Mouse (Mus musculus): ENCODE results near the gene Chrm3. TPM values are rescaled to one million over a fixed set of nuclear protein-coding genes. Genes with fewer than 3 reads are reported as not detected.

The Chrm3 gene
- polyA plus RNA-seq, 1 experiment from 2014 or later, result 0.08 TPM

DNA sequence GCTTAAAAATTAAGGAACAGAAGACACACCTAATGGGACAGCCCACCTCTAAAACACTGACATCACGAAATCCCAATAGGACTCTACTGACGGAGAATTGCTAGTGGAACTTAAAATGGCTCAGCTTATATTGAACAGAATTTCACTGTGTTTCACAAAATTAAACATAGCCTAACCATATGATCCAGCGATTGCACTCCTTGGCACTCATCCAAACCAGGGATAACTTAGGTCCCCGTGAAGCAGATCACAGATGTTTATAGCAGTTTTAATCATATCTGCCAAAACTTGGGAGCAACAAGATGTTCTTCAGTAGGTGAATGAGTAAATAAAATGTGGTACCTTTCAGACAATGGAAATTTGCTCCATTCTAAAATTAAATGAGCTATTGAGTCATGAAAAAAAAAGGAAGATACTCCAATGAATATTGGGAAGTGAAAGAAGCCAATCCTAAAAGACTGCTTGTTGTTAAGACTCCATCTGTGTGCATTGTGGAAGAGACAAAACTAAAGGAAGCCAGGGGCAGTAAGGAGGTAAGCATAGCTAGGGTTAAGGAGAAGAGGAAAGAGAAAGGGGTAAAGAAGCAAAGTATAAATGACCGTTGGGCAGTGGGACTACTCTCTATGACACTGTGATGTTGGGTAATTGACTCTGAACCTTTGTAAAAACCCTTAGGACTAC is 109.0 kb downstream of the Chrm3 start:
- Histone ChIP-seq H3K27me3 (ENCODE audit: control insufficient read depth, insufficient read depth, low read length) (no peaks in the 10 kb centered on the region), H3K27ac (ENCODE audit: low read depth, low read length) (no peak overlapping the region), H3K9me3 (ENCODE audit: control insufficient read depth, low read length) (no peaks in the 10 kb centered on the region), H3K4me1 (replicated peaks; ENCODE audit: control insufficient read depth, insufficient read depth, low read length) (no peaks in the 10 kb centered on the region), H3K36me3 (ENCODE audit: control insufficient read depth, insufficient read depth, low read length) (no peaks in the 10 kb centered on the region), H3K9ac (ENCODE audit: low read depth, low read length) (no peak overlapping the region), H3K4me3 (ENCODE audit: low read depth, low read length) (no peak overlapping the region), H3K4me2 (replicated peaks; ENCODE audit: low read depth, low read length) (no peak overlapping the region)
- no peak for ATAC-seq (ENCODE audit: low FRiP score)
- 88% methylated on average over 5 of the region's 5 CpGs for WGBS
- DNase-seq (ENCODE audit: low spot score), result no peak

DNA sequence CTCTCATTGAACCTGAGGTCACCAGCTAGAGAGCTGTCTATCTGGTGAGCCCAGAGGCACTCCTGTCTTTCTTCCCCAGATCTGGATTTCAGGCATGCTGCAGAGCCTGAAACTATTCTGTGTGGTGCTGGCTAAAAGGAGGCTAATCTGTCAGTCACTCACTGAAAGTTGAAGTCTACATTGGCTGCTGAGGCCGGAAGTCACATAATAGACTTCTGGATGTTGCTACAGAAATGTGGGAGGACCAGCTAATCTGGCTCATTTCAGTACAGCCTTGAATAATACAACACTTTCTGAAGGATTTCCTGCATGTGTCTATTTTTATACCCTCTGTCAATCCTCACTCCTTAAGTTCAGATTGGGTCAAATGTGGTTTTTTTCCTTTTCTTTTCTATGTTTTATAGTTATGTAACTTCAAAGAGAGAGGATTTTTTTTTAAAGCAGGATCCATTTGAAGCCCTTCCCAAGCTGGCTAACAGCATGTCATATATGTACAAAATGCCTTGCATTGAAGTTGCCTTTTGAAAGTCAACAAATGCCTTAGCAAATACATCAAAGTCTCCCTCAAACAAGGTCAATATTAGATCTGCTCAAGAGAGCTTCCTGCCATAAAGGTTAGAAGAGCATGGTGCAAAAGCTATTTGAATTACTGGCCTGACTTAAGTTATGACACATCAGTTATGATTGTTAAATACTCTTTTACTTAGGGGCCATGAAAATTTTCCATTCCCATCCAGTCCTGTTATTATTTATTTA is 116.2 kb downstream of the Chrm3 start:
- H3K27ac ChIP-seq (ENCODE audit: low read depth, low read length), result no peak overlapping the region
- H3K4me2 ChIP-seq (replicated peaks; ENCODE audit: low read depth, low read length), result no peak overlapping the region
- no peak overlapping the region for H3K9ac ChIP-seq (ENCODE audit: low read depth, low read length)
- H3K27me3 ChIP-seq (ENCODE audit: control insufficient read depth, insufficient read depth, low read length), result no peaks in the 10 kb centered on the region
- 79% methylated on average over 1 of the region's 1 CpGs for WGBS
- DNase-seq (ENCODE audit: low spot score) (no peak), ATAC-seq (ENCODE audit: low FRiP score) (no peak)
- H3K4me3 ChIP-seq (ENCODE audit: low read depth, low read length), result no peak overlapping the region
- no peaks in the 10 kb centered on the region for H3K36me3 ChIP-seq (ENCODE audit: control insufficient read depth, insufficient read depth, low read length)
- no peaks in the 10 kb centered on the region for H3K9me3 ChIP-seq (ENCODE audit: control insufficient read depth, low read length)
- H3K4me1 ChIP-seq (replicated peaks; ENCODE audit: control insufficient read depth, insufficient read depth, low read length), result no peaks in the 10 kb centered on the region

DNA sequence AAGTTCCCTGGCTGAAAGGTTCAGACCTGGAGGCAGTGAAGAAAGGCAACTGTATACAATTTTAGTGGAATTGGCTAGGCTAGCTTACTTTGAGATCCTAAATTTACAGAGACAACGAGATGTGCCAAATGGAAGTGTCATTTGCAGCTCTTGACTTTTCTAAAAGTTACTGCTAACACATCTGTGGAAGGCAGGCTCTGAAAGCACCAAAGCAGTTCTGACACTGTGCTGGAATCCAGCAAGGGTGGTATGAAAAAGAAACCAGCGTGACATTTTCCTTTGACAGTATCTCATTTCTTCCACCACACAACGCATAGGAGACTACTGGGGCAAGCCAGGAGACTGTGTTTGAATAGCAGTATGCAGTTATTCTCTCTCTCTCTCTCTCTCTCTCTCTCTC is 120.4 kb downstream of the Chrm3 start:
- WGBS, result 89% methylated on average over 3 of the region's 3 CpGs
- Histone ChIP-seq H3K27me3 (ENCODE audit: control insufficient read depth, insufficient read depth, low read length) (no peaks in the 10 kb centered on the region), H3K9me3 (ENCODE audit: control insufficient read depth, low read length) (no peaks in the 10 kb centered on the region), H3K9ac (ENCODE audit: low read depth, low read length) (no peak overlapping the region), H3K4me1 (replicated peaks; ENCODE audit: control insufficient read depth, insufficient read depth, low read length) (no peaks in the 10 kb centered on the region), H3K4me3 (ENCODE audit: low read depth, low read length) (no peak overlapping the region), H3K4me2 (replicated peaks; ENCODE audit: low read depth, low read length) (no peak overlapping the region), H3K36me3 (ENCODE audit: control insufficient read depth, insufficient read depth, low read length) (no peaks in the 10 kb centered on the region), H3K27ac (ENCODE audit: low read depth, low read length) (no peak overlapping the region)
- ATAC-seq (ENCODE audit: low FRiP score) (no peak), DNase-seq (ENCODE audit: low spot score) (no peak)

DNA sequence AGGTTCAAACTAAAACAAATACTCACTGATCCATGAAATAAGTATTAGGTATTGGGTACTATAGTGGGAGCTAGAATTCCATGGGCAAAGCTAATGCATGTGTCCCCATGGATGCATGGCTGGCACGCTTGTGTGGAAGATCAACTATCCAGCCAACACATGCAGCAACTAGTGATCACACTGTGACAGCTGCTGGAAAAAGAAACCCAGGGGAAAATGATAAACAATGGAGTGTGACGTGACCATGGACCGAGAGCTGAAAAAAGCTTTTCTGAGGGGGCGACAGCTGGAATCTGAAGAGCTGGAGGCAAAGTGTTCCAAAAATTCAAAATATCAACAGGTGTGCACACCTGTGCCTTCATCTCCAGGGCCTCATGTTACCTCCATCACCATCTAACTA is 120.8 kb downstream of the Chrm3 start:
- ATAC-seq (ENCODE audit: low FRiP score) (no peak), DNase-seq (ENCODE audit: low spot score) (no peak)
- H3K27me3 ChIP-seq (ENCODE audit: control insufficient read depth, insufficient read depth, low read length), result no peaks in the 10 kb centered on the region
- no peak overlapping the region for H3K4me2 ChIP-seq (replicated peaks; ENCODE audit: low read depth, low read length)
- WGBS, result 78% methylated on average over 4 of the region's 4 CpGs
- no peak overlapping the region for H3K27ac ChIP-seq (ENCODE audit: low read depth, low read length)
- no peak overlapping the region for H3K9ac ChIP-seq (ENCODE audit: low read depth, low read length)
- no peak overlapping the region for H3K4me3 ChIP-seq (ENCODE audit: low read depth, low read length)
- no peaks in the 10 kb centered on the region for H3K9me3 ChIP-seq (ENCODE audit: control insufficient read depth, low read length)
- H3K4me1 ChIP-seq (replicated peaks; ENCODE audit: control insufficient read depth, insufficient read depth, low read length), result no peaks in the 10 kb centered on the region
- no peaks in the 10 kb centered on the region for H3K36me3 ChIP-seq (ENCODE audit: control insufficient read depth, insufficient read depth, low read length)

DNA sequence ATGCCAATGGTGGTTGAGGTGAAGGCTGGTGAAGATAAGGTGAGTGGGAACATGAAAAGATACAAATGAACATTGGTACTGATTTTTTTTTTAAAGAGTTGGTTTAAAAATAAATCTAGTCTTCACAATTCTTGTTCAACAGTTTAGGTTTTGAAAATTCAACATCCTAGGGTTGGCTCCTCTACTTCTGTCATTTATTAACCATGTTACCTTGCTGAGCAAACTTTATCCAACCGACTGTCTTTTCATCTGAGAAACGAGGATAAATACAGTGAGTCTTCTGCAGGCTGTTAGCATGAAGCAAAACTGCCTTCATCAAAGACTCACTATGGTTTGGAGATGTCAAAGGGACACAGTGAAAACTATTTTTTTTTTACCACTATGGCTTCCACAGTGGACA is 123.0 kb downstream of the Chrm3 start:
- Histone ChIP-seq H3K36me3 (ENCODE audit: control insufficient read depth, insufficient read depth, low read length) (no peaks in the 10 kb centered on the region), H3K4me3 (ENCODE audit: low read depth, low read length) (no peak overlapping the region), H3K9ac (ENCODE audit: low read depth, low read length) (no peak overlapping the region), H3K9me3 (ENCODE audit: control insufficient read depth, low read length) (no peaks in the 10 kb centered on the region), H3K27ac (ENCODE audit: low read depth, low read length) (no peak overlapping the region), H3K27me3 (ENCODE audit: control insufficient read depth, insufficient read depth, low read length) (no peaks in the 10 kb centered on the region), H3K4me2 (replicated peaks; ENCODE audit: low read depth, low read length) (no peak overlapping the region), H3K4me1 (replicated peaks; ENCODE audit: control insufficient read depth, insufficient read depth, low read length) (no peaks in the 10 kb centered on the region)
- DNase-seq (ENCODE audit: low spot score), result no peak
- WGBS, result 71% methylated on average over 2 of the region's 2 CpGs
- ATAC-seq (ENCODE audit: low FRiP score), result no peak

DNA sequence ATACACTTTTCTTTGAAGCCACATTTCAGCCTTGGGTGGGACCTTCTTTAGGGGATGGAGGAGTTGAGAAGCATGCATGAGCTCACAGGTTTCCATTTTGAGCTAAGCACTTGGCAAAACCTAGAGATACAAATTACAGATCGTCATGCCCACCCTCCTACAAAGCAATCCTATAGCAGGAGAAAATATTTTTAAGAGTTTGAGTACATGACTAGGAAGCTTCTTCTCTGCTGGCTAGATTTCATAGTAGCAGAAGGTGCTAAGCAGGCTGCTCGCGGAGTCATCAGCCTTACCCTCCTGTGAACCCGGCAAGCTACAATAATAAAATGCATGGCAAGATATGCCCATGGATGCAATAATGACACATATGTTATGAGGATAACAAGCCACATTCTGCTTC is 124.4 kb downstream of the Chrm3 start:
- Histone ChIP-seq H3K4me2 (replicated peaks; ENCODE audit: low read depth, low read length) (no peak overlapping the region), H3K4me1 (replicated peaks; ENCODE audit: control insufficient read depth, insufficient read depth, low read length) (no peaks in the 10 kb centered on the region), H3K4me3 (ENCODE audit: low read depth, low read length) (no peak overlapping the region), H3K9me3 (ENCODE audit: control insufficient read depth, low read length) (no peaks in the 10 kb centered on the region), H3K36me3 (ENCODE audit: control insufficient read depth, insufficient read depth, low read length) (no peaks in the 10 kb centered on the region), H3K27ac (ENCODE audit: low read depth, low read length) (no peak overlapping the region), H3K9ac (ENCODE audit: low read depth, low read length) (no peak overlapping the region), H3K27me3 (ENCODE audit: control insufficient read depth, insufficient read depth, low read length) (no peaks in the 10 kb centered on the region)
- 95% methylated on average over 4 of the region's 4 CpGs for WGBS
- DNase-seq (ENCODE audit: low spot score), result no peak
- ATAC-seq (ENCODE audit: low FRiP score), result no peak

DNA sequence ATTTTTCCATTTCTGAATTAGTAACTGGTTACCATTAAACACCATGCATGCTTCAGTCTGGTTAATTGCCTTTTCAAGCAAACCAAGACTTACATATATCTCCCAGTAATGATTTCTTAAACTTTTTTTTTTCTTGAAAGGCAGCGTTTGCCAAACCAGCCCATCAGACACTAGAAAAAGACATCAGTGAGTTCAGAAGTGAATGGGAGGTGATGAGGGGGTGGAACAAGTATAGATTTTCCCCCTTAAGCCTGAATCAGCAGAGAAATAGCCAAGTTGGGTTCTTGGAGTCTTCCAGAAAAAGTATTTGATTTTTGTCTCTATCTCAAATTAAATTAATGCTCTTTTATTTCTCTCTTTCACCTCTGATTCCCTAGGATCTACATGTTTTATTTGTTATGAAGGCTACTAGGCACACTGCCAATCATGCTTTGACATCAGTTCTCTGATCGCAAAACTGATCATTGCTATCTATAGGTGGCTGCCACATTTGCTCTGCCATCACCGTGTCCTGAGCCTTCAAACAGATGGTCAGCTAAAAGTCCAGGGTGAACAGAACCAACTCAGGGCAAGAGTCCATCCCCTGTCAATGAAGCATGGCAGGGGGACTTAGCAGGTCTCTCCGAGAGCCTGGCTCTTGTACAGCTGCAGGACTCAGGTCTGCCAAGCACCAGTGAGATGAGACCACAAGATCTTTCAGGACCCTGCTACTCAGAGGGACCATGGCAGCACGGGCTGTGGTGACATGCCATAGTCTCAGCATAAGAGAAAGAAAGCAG is 125.1 kb downstream of the Chrm3 start:
- Histone ChIP-seq H3K4me1 (replicated peaks; ENCODE audit: control insufficient read depth, insufficient read depth, low read length) (no peaks in the 10 kb centered on the region), H3K4me3 (ENCODE audit: low read depth, low read length) (no peak overlapping the region), H3K27me3 (ENCODE audit: control insufficient read depth, insufficient read depth, low read length) (no peaks in the 10 kb centered on the region), H3K9ac (ENCODE audit: low read depth, low read length) (no peak overlapping the region), H3K9me3 (ENCODE audit: control insufficient read depth, low read length) (no peaks in the 10 kb centered on the region), H3K27ac (ENCODE audit: low read depth, low read length) (no peak overlapping the region), H3K4me2 (replicated peaks; ENCODE audit: low read depth, low read length) (no peak overlapping the region), H3K36me3 (ENCODE audit: control insufficient read depth, insufficient read depth, low read length) (no peaks in the 10 kb centered on the region)
- ATAC-seq (ENCODE audit: low FRiP score) (no peak), DNase-seq (ENCODE audit: low spot score) (no peak)
- WGBS, result 86% methylated on average over 5 of the region's 5 CpGs

DNA sequence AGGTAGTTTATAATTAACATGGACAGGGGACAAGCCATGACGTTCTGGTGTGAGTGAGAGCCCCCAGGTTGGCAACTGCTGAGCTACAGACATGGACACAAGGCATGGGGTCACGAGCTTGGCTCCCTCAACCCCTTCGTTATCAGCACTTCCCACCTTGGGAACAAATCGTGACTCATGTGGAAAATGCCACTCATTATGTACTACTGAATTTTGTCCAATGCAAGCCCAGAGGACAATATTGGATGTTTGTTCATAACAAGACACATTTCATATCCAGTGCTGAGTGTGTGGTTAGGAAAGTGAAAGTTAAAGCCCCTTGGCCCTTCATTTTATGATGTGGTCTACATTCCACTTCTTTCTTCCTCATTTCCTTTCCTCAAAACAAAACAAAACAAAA is 140.2 kb downstream of the Chrm3 start:
- Histone ChIP-seq H3K9me3 (ENCODE audit: control insufficient read depth, low read length) (no peaks in the 10 kb centered on the region), H3K4me2 (replicated peaks; ENCODE audit: low read depth, low read length) (no peak overlapping the region), H3K27me3 (ENCODE audit: control insufficient read depth, insufficient read depth, low read length) (no peaks in the 10 kb centered on the region), H3K4me1 (replicated peaks; ENCODE audit: control insufficient read depth, insufficient read depth, low read length) (no peaks in the 10 kb centered on the region), H3K27ac (ENCODE audit: low read depth, low read length) (no peak overlapping the region), H3K9ac (ENCODE audit: low read depth, low read length) (no peak overlapping the region), H3K4me3 (ENCODE audit: low read depth, low read length) (no peak overlapping the region), H3K36me3 (ENCODE audit: control insufficient read depth, insufficient read depth, low read length) (no peaks in the 10 kb centered on the region)
- ATAC-seq (ENCODE audit: low FRiP score), result no peak
- WGBS, result 84% methylated on average over 4 of the region's 4 CpGs
- DNase-seq (ENCODE audit: low spot score), result no peak
